Mouse (Mus musculus) ES-Bruce4 (cell line): ENCODE data around the gene Adig.

Experiments
- CTCF ChIP-seq: IDR thresholded peaks from one replicate; pipeline ENCODE4 v1.8.1; 2011; ENCODE audit warnings: low read depth, low read length
- POLR2A ChIP-seq: IDR thresholded peaks from one replicate; pipeline ENCODE4 v1.8.1; 2011; ENCODE audit warnings: low read length; ENCODE audit not compliant: insufficient read depth

DNA sequence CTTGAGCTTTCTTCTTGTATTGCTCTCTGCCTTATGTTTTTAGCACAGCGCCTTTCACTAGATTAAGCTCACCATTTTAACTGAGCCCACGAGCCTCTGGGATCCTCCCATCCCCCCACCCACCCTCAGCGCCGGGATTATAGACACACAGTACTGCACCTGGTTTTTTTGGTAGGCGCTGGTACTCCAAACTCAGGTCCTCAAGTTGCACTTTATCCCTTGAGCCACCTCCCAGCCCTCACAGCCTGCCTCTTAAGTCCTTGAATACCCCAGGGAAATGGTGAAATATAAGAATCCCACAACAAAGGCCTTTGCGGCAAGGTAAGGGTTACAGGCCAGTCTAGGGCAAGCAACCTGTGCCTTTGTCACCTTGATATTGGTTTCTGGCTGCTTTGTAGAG is 17.4 kb downstream of the Adig start:
- TF ChIP-seq POLR2A: no peak
- no peak for TF ChIP-seq CTCF
